Mouse (Mus musculus) bone marrow macrophage, adult 2 months (primary cell): ENCODE measurements around the gene Kctd8.

ENCODE experiments used
- CTCF ChIP-seq: IDR thresholded peaks from 2 replicates; pipeline ENCODE4 v1.5.1; 2012; ENCODE audit warnings: low read depth, mild to moderate bottlenecking, low read length, moderate library complexity
- POLR2A ChIP-seq: IDR thresholded peaks from 2 replicates; pipeline ENCODE4 v1.6.1; 2012; ENCODE audit warnings: mild to moderate bottlenecking, low read depth, low read length, borderline replicate concordance

DNA sequence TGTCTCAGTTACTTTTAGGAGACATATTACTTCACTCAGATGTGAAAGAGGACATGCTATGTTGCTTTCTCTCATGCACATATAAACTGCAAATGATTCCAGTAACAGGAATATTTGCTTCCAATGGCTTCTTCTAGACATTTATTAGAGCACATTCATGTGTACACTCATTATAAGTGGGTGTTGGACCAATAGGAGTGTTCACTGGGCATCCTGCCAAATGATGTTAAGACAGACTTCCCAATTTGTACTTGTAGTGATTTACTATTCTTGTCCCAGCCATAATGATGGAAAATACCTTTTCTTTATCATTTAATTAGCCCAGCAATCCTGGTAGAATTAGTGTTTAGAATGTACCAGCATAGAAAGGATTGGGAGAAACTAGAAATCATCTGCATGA is 132.1 kb downstream of the Kctd8 start:
- TF ChIP-seq CTCF = no peak
- no peak for TF ChIP-seq POLR2A
